Mouse (Mus musculus) spleen, postnatal 36 days (tissue): Measurements from ENCODE around the gene 4933402D24Rik.
A peak's percentile ranks its signal among the peaks of the same experiment; 100 is the strongest.

Source experiments
- DNase-seq, 2 experiments: peaks; one replicate each; pipeline ENCODE4 v3.0.0; 2022; ENCODE audit warnings: low spot score in 2 of 2, mixed read lengths in 1 of 2

Gene 4933402D24Rik

DNA sequence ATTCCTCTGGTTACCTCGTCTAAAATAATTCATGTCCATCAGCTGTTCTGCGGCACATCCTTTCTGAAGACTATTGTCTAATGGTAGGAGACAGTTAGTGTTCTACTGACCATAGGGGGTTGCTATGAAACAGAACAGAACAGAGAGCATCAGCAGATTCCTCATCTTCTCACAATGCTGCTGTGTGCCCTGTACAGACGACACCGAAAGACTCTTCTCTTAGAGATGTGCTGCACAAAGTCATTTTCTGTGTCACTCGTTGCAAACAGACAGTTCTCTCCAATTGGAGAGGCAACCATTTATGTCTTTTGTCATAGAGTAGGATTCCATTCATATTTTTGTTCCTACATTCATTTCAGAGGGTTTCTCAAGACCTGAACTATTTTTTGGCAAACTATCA is at the start of gene 4933402D24Rik:
Gene 4933402D24Rik, minus strand, starts transcription at position 101 of the 400 bp plus-strand sequence.
- DNase-seq, result no peak

- DNase-seq, result no peak
These were observed 39.5 kb upstream of the 4933402D24Rik start for GRCm38 (mm10) chr1:63808584-63808983.

GRCm38 (mm10) chr1:63805095-63805494 is 36.0 kb upstream of the 4933402D24Rik start:
- no peak for DNase-seq

GRCm38 (mm10) chr1:63794326-63794725 is 25.3 kb upstream of the 4933402D24Rik start:
- DNase-seq, result no peak

DNA sequence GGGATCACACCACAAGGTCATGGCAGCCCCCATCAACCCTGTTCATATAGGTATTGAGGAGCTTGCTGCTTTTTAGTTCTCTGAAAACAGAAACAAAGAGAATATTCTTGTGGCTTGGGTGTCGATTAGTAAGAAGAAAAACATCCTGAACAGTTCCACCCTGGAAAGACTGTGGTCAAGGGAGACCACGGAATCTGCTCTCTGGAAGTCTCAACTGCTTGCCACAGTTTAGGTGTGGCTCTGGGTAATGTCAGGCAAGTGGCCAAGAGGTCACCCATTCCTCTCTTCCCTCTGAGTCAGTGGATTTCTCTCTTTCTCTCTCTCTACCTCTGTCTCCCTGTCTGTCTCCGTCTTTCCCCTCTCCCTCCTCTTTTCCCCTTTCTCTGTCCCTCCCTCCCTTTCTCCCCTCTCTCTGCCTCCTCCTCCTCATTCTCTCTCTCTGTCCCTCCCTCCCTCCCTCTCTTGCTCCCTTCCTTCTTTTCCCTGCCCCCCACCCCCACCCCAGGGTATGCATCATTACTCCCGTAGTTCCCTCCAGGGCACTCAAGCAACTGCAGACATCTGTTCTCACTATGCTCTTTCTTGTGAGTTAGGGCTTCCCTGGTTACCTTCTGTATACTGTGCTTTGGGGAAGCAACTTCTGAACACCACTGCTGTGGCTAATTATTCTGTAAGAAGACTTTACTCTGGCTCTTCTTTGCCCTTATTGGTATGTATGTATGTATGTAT is 8.0 kb upstream of the 4933402D24Rik start:
- DNase-seq, result no peak

DNA sequence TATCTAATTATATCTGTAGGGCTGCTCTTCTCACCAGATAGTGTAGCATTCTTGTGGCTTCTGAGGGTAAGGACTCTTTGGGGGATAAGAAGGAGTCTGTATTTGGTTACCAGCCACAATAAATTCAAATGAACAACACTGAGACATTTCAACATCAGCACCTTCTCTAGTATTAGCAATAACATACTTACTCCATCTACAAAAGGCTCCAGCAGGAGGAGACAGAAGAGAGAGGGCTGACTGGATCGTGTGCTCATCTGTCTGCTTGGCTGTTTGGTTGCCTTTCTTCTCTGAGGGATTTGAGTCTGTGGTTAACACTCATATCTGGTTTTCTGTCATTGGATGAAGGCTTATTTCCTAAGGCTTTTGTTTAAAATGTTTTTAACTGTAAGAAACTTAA is 7.3 kb upstream of the 4933402D24Rik start:
- no peak for DNase-seq

GRCm38 (mm10) chr1:63770309-63770708 is 1.2 kb upstream of the 4933402D24Rik start:
- no peak for DNase-seq

- no peak for DNase-seq
These were observed 955 bp downstream of the 4933402D24Rik start for GRCm38 (mm10) chr1:63768112-63768511.

DNA sequence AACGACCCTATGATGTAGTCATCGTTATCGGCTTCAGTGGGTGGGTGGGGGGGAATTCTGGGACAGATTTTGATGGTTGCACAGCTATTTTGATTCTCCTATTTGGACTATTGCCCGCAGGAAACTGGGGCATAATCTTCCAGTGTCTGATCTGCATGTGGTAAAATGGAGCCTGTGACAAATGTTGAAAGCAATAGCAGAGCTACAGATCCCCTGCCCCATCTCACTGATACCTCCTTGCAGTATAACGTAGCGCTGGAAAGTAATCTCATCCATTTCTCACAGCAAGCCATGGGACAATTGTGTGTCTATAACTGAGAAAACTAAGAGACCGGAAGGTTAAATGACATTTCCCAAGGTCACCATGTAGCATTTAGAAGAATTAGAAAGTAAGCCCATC is 4.7 kb downstream of the 4933402D24Rik start:
- no peak for DNase-seq

DNA sequence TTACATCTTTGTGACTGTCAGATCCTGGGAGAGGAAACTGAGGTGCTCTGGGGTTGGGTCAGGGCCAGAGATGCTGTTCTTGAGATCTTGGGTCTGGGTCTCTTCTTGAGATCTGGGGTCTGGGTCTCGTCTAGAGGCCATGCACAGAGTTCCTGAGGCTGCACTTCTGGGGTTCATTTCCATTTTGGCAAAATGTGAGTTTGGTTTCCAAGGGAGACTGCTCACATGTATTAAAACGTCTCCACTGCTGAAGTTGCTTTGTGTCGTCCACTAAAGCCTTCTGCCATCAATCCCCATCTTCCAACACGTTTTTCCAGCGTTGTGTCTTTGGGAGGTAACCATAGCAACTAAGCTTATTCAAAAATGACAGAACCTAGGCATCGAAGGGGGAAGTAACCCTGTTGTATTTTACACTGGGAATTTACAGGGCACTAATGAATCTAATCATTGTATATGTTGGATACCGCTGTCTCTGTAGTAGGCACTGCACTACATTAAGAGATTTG is 5.1 kb downstream of the 4933402D24Rik start:
- no peak for DNase-seq

GRCm38 (mm10) chr1:63763212-63763694 is 5.8 kb downstream of the 4933402D24Rik start:
- peak in 1 of 2 experiments; percentile 1 for DNase-seq

DNA sequence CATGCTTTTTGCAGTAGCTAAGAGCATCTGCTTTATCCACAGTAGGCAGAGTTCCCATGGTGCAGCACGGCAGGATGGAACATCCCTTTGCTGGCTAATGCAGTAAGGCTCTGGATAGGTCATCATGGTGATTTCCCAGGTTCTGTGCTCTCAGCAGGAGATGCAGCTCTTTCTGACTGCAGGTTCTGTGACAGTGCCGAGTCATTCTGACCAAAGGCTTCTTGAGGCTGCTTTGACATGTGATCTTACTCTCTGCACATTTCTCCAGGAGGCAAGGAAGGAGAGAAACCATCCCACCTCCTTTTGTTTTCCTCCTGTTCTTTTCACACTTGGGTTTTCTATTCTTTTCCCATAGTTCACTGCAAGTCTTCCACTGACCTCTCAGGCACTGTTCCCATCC is 13.1 kb downstream of the 4933402D24Rik start:
- no peak for DNase-seq

DNA sequence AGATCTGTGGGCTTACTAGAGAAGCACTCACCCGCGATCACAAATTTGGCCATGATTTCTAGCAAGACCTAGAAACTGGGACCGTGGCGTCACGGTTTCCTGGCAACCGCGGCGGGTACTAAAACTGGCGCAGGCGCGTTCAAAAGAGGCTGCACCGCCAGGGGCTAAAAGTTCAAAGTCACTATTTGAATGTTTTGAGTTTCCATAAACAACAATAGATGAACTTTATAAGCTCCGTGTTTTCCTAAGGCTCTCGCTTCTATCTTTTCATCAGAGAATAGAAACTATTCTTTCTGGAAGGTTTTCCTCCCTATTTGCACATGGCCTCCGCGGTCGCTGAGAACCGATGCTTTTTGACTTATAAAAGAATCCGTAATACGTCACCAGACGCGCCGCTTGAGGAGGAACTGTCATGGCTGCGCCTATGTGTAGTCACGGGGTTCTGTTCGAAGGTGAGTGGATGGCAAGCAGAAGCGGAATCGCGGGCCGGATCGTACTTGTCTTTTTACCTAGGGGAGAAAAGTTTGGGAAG is 38.8 kb downstream of the 4933402D24Rik start, which contains the start of the genes Mdh1b and Fastkd2:
Gene Mdh1b, minus strand, starts transcription at position 79 of the 532 bp plus-strand sequence.
Gene Fastkd2, plus strand, starts transcription at position 375 of the 532 bp plus-strand sequence.
- peak; percentile 81 to 85 for DNase-seq

- DNase-seq, result no peak
These were observed 39.3 kb downstream of the 4933402D24Rik start for GRCm38 (mm10) chr1:63729796-63730195.

DNA sequence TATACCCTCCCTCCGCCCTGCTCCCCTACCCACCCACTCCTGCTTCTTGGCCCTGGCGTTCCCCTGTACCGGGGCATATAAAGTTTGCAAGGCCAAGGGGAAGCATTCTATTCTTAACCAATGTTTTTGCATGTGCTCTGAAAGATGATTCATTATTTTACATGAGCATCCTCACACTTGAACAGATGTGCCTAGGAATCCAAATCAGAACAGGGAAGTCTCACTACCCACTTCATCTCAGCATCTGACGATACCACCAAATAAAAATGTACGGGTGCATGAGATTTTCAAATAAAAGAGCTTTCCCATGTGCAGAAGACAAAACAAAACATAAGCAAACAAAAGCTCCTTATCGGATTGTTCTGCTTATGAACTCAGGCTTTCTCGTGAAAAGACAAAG is 48.9 kb downstream of the 4933402D24Rik start:
- no peak for DNase-seq

DNA sequence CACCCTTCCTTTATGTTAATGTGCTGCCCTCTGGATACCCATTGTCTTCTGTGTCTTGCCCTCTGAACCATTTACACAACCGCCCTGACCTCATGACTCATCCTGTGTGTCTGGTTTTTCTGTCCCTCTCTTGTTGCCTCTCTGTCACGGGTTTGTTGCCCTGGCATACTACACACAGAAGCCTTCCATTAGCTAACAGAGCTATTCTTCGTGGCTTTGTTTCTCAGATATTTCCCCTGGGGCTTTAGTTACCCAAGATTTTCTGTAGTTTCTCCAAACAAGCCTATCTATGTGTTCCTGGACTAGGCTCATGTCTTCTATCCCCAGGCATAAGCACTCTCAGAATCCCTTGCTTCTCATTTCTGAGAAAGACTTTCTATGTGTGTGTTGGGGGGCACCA is 60.2 kb downstream of the 4933402D24Rik start:
- no peak for DNase-seq

- DNase-seq, result no peak
These were observed 63.3 kb downstream of the 4933402D24Rik start for GRCm38 (mm10) chr1:63705733-63706132.
